Mouse (Mus musculus): ENCODE results near the gene Elane.

The Elane gene

DNA sequence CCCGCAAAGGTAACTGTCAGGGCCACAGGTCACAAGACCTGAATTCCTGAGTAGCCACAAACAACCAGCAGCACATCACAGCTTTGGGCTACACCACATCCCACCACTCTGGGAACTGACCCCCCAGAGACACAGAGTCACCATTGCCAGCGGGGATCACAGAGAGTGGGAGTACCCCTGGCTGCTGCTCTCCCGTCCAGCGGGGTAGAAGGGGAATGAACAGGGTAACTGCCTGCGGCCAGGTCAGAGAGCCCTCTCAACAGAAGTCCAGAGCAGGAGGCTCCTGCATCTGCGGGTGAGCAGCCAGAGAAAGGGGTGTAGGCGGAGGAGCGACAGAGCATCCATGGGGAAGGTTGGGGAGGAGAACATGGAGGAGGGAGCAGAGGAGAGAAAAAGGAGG lies 30.0 kb downstream of the Elane start:
- no peak for DNase-seq (ENCODE audit: low spot score)

GRCm38 (mm10) chr10:79916808-79917531 lies 30.9 kb downstream of the Elane start, which contains the start of gene Kiss1r:
Gene Kiss1r, plus strand, starts transcription at chr10:79916971.
- peak; percentile 42 for DNase-seq (ENCODE audit: low spot score)

- no peak for DNase-seq (ENCODE audit: low spot score)
Measured at GRCm38 (mm10) chr10:79917532-79918100, 31.6 kb downstream of the Elane start.

- no peak for DNase-seq (ENCODE audit: low spot score)
Measured at GRCm38 (mm10) chr10:79918231-79919078, 32.4 kb downstream of the Elane start.

DNA sequence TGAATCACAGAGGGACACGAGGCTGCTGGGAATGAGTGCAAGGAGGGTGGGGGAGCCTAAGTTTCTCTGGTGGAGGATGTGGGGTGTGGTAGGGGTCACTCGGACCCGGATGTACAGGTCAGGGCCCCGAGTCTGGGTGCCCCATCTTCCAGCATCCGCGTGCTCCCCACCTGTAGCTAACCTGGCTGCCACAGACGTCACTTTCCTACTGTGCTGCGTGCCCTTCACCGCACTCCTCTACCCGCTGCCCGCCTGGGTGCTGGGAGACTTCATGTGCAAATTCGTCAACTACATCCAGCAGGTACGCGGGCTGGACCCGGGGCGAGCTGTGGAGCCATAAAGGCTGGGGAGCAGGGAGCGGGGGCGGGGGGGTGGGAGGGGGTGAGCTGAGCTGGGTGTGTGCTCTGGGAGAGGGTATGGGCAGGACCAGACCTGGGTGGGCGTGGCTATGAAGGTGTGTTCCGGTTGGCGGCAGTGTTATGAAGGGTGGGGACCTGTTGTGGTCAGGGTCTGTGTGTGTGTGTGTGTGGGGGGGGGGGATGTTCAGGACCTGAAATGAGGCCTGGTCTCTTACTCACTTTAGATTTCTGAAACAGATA lies 33.3 kb downstream of the Elane start:
- DNase-seq (ENCODE audit: low spot score), result no peak

DNA sequence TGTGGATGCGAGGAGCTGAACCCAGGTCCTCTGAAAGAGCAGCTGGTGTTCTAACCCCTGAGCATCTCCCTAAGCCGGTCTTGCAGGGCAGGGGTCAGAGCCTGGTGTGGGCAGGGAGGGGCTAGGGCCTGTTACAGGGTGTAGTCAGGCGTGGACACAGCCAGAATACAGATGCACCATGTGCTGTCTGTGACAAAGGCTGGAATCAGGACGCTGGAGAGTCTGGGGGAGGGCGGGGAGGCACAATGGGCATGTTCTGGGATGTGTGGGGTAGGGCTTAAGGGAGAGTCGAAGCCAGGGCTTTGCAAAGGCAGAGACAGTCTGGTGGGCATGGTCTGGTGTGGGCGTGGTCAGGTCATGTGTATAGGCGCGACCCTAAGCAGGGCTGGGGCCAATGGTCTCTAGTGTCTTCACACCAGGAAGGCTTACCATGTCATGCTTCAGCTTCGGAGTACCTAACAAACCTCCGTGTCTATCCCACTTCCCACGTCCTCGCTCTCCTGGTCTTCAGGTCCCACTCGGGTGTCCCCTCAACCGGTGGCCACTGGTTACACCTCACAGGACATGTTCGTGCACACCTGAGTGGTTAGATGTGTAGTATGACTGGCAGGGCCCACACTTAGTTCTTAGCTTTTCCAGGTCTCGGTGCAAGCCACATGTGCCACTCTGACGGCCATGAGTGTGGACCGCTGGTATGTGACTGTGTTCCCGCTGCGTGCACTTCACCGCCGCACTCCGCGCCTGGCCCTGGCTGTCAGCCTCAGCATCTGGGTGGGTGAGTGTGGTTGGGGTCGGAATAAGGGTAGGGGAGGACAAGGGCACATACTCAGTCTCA lies 34.2 kb downstream of the Elane start:
- no peak for DNase-seq (ENCODE audit: low spot score)

DNA sequence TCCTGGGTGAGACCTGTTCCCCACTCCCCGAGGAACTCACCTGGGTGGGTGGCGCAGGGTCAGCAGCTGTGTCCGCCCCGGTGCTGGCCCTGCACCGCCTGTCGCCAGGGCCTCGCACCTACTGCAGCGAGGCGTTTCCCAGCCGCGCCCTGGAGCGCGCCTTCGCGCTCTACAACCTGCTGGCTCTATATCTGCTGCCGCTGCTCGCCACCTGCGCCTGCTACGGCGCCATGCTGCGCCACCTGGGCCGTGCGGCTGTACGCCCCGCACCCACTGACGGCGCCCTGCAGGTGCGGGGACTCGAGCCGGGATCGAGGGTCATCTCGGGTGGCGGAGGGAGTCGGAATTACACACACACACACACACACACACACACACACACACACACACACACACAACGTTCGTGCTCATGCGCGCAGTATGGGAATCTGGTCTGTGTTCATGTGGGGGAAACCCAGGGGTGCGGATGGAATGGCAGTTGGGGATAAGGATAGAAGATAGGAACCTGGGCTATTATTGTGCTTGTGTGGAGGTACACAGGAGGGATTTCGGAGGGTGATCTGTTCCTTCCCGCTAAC lies 35.0 kb downstream of the Elane start, which contains the start of gene R3hdm4:
Gene R3hdm4 (minus strand): TSS at position 251 of the 578 bp plus-strand sequence.
- DNase-seq (ENCODE audit: low spot score), result no peak

GRCm38 (mm10) chr10:79921572-79921971 lies 35.5 kb downstream of the Elane start:
- DNase-seq (ENCODE audit: low spot score), result no peak

GRCm38 (mm10) chr10:79924998-79925784 lies 39.1 kb downstream of the Elane start:
- peak; percentile 97 for DNase-seq (ENCODE audit: low spot score)

DNA sequence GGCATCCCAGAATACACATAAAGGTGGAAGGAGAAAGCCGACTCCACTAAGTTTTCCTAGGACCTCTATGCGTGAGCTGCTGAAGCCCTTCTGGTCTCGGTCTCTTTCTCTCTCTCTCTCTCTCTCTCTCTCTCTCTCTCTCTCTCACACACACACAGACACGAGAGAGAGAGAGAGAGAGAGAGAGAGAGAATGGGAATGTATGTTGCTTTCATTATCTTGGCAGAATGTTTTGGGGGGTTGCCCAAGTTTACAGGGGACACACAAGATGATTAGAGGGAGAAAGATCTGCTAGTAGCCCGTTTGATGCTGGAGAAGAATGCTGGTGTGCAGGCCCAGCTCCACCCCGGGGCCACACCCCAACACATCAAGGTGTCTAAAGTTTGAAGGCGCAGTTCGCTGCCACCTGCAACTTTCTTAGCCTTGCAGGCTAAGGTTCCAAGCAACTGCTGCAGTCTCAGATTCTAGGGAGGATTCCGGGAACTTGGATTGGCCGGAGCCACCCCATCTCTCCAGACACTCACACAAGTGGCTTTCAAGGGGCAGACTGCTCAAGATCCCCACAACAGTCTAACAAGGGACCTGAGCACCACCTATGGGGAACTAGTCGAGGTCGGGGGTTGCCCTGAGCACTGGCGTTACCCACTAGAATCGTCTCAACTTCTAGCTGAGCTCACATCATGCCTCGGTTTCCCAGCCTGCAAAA lies 39.9 kb downstream of the Elane start:
- no peak for DNase-seq (ENCODE audit: low spot score)

DNA sequence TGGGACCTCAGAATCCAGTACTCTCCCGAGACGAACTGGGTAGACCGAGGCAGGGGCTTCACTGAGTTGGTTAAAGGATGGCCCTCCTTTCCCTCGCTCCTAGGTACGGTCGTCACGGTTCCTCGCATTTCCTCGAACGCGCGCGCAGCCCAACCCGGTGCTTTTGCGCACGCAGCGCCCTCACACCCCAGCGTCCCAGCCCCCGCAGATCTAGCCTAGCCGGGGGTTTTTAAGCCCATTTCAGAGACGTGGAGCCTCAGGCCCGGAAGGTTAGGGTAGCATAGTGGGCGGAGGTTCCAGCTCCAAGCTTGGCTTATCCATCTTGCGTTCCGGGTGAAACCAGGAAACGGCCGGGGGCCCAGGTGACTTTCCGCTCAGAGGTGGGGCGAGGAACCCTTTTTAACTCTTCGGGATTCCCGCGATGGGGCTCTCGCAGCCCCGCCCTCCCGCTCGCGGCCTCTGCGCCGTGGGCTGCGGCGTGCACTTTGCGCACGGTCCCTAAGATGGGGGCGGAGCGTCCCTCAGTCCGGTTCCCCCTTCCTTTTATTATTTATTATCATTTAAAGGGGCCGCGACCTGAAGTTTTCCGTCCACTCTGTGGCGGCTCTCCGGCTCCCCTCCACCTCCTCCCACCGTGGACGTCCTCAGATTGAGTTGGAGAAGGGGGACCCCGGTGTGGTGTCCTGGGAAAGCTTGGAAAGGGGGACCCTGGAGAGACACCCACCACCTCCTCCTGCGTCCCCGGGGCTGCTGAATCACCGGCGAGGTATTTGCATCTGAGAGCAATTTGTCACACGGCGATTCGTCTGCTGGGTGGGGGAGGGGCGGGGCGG lies 40.7 kb downstream of the Elane start, which contains the start of gene Arid3a:
Gene Arid3a (plus strand): TSS at position 553 of the 833 bp plus-strand sequence.
- peak; percentile 68 for DNase-seq (ENCODE audit: low spot score)

- peak; percentile 39 for DNase-seq (ENCODE audit: low spot score)
Measured at GRCm38 (mm10) chr10:79927324-79928029, 41.4 kb downstream of the Elane start.

- no peak for DNase-seq (ENCODE audit: low spot score)
Measured at GRCm38 (mm10) chr10:79928030-79928694, 42.1 kb downstream of the Elane start.

DNA sequence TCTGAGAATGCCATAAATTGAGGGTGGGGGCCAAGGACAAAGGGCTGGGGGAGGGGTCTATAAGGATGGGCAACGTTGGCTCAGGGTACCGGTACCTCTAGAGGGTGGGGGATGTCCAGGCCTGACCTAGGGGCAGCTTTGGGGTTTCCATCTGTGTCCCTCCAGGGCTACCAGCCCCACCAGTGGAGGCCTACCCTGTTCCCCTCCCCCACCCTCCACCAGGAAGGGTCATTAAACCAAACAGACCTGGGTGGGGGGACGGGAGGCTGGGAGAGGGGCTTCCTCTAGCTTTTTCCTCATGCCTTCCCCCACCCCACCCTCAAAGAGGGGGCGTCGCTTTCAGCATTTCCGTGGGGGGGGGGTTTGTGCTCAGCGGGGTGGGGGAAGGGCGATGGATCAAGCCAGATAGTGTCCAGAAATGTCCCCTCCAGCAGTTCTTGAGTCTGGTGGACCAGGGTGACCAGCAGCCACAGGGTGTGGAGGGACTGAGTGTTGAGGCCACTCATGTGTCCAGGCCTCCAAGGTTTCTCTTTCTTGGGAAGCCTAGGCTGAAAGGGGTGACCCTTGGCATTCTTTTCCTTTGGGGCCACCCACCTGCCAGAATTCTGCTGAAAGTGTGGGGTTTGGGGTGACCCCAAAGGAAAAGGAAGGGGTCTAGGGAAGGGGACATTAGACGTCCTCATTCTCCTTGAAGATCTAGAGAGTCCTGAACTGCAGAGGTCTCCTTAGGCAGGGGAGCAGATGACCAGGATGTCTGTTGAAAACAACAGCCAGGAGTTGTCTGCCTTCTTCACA lies 43.1 kb downstream of the Elane start:
- DNase-seq (ENCODE audit: low spot score), result no peak

DNA sequence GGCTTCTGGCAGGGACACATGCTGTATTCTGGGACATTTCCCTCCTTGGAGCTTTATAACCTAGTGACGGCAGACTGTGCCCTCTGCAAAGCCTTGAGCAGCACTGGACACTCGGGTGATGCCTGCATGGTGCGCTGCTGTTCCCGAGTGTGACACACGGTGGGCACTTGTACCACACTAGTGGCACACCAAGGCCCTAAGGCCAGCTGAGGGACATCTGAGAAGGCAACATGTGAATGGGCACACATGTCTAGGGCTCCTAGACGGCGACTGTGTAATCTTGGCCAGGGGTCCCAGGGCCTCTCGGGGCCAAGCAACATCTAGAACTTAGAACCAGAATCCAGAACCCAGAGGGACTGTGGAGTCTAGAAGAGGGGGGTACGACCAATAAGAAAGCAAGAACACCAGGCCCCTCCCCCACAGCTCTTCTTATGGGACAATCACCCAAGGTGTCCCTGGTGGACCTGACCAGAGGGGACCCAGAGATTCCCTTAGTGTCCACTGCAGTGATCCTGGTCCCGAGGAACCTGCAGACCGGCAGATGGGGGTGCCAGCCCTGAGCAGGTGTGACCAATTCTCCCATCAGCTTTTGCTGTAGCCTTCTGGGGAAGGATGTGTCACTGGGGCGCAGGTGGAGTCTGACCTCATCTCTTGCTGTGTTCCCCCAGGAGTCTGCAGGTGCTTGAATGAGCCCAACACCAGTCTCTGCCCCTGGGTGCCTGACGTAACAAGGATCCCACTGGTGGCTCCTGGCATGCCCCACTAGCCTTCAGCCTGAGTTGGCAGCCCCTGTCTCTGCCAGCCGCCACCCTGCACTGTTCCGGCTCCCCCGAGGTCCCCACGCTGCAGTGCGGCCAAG lies 44.1 kb downstream of the Elane start:
- no peak for DNase-seq (ENCODE audit: low spot score)

DNA sequence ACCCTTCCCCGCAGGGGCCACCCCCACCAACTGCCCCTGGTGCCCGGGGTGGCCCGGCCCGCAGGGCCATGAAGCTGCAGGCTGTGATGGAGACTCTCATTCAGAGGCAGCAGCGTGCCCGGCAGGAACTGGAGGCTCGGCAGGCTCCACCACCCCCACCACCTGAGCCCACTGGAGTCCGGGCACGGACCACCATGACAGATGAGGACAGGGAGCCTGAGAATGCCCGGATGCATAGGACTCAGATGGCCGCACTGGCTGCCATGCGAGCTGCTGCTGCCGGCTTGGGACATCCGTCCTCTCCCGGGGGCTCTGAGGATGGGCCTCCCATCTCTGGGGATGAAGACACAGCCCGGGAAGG lies 44.8 kb downstream of the Elane start:
- DNase-seq (ENCODE audit: low spot score), result no peak
